Mouse (Mus musculus) MEL (cell line): ENCODE measurements at regions not wholly inside any gene's neighbourhood (a gene's known extent, or its start where the extent isn't known, plus 50 kb on each side); places are given as distances from the start of the nearest gene placed in this dataset.

Experiments used
- CHD1 ChIP-seq: IDR thresholded peaks from 2 replicates; pipeline ENCODE4 v1.6.1; 2012; ENCODE audit warnings: low read depth, mild to moderate bottlenecking, inconsistent platforms, low read length, improper control_type of control experiment
- CHD2 ChIP-seq: IDR thresholded peaks from 2 replicates; pipeline ENCODE4 v1.6.1; 2011; ENCODE audit warnings: low read length, improper control_type of control experiment
- CTCF ChIP-seq, 3 experiments: IDR thresholded peaks in 2 of 3; conservative IDR thresholded peaks in 1 of 3; 2 replicates each; pipeline ENCODE4 v1.5.1; 2011 to 2012; ENCODE audit warnings: low read length in 3 of 3, low read depth in 2 of 3, mild to moderate bottlenecking in 2 of 3, improper control_type of control experiment in 1 of 3, inconsistent platforms in 1 of 3, mixed read lengths in 1 of 3, moderate library complexity in 1 of 3; ENCODE audit not compliant: control insufficient read depth in 1 of 3, insufficient read depth in 1 of 3, poor library complexity in 1 of 3, severe bottlenecking in 1 of 3
- E2F4 ChIP-seq: IDR thresholded peaks from 2 replicates; pipeline ENCODE4 v1.6.1; 2011; ENCODE audit warnings: low read depth, low read length, improper control_type of control experiment, borderline replicate concordance
- KAT2A ChIP-seq: conservative IDR thresholded peaks from 2 replicates; pipeline ENCODE4 v1.6.1; 2012; ENCODE audit warnings: low read depth, low read length, improper control_type of control experiment, inconsistent platforms
- MAFK ChIP-seq: IDR thresholded peaks from 2 replicates; pipeline ENCODE4 v1.6.1; 2011; ENCODE audit warnings: low read depth, mild to moderate bottlenecking, low read length, improper control_type of control experiment, borderline replicate concordance
- MEF2A ChIP-seq: IDR thresholded peaks from 2 replicates; pipeline ENCODE4 v1.6.1; 2014; ENCODE audit warnings: low read depth, mild to moderate bottlenecking, inconsistent platforms, low read length, improper control_type of control experiment; ENCODE audit not compliant: poor library complexity, insufficient replicate concordance, severe bottlenecking; ENCODE audit errors: extremely low read depth
- MYC ChIP-seq: IDR thresholded peaks from 2 replicates; pipeline ENCODE4 v1.6.1; 2011; ENCODE audit warnings: low read depth, mild to moderate bottlenecking, low read length, improper control_type of control experiment, moderate library complexity
- POLR2A ChIP-seq, 2 experiments: IDR thresholded peaks; 2 replicates each; pipeline ENCODE4 v1.6.1; 2011 to 2012; ENCODE audit warnings: low read length in 2 of 2, mild to moderate bottlenecking in 2 of 2, control low read depth in 1 of 2, improper control_type of control experiment in 1 of 2, low read depth in 1 of 2, moderate library complexity in 1 of 2; ENCODE audit not compliant: control insufficient read depth in 1 of 2, insufficient read depth in 1 of 2, poor library complexity in 1 of 2
- POLR2AphosphoS5 ChIP-seq: IDR thresholded peaks from 2 replicates; pipeline ENCODE4 v1.6.1; 2012; ENCODE audit warnings: low read depth, borderline replicate concordance, mild to moderate bottlenecking, inconsistent platforms, low read length, moderate library complexity, mixed read lengths
- TBP ChIP-seq: IDR thresholded peaks from 2 replicates; pipeline ENCODE4 v1.8.0; 2011; ENCODE audit warnings: low read depth, low read length, improper control_type of control experiment
- TCF12 ChIP-seq: IDR thresholded peaks from 2 replicates; pipeline ENCODE4 v1.6.1; 2014; ENCODE audit warnings: low read depth, mild to moderate bottlenecking, inconsistent platforms, low read length, improper control_type of control experiment, moderate library complexity
- ZMIZ1 ChIP-seq: IDR thresholded peaks from 2 replicates; pipeline ENCODE4 v1.6.1; 2012; ENCODE audit warnings: low read depth, mild to moderate bottlenecking, inconsistent platforms, low read length, improper control_type of control experiment, moderate library complexity
- ZNF384 ChIP-seq: IDR thresholded peaks from 2 replicates; pipeline ENCODE4 v1.6.1; 2012; ENCODE audit warnings: low read depth, mild to moderate bottlenecking, inconsistent platforms, low read length, improper control_type of control experiment

- TF ChIP-seq KAT2A (no peak), TBP (no peak), MEF2A (no peak), TCF12 (no peak), CTCF (IDR thresholded peaks at IDR 0.05 in 2 of 3, conservative IDR thresholded peaks at IDR 0.05 in 1 of 3; ENCODE audit: control insufficient read depth in 1 of 3, insufficient read depth in 1 of 3, low read depth in 2 of 3, low read length in 3 of 3, poor library complexity in 1 of 3, severe bottlenecking in 1 of 3) (no peak), POLR2A (IDR thresholded peaks at IDR 0.05; ENCODE audit: control insufficient read depth in 1 of 2, insufficient read depth in 1 of 2, low read depth in 1 of 2, low read length in 2 of 2, poor library complexity in 1 of 2) (no peak), POLR2AphosphoS5 (no peak), ZNF384 (no peak), CHD1 (no peak), CHD2 (no peak), MYC (no peak), ZMIZ1 (no peak), E2F4 (no peak), MAFK (no peak)
Observed at GRCm38 (mm10) chr1:138348447-138348846, 74.9 kb downstream of the Atp6v1g3 start.
